Mouse (Mus musculus) adrenal gland (tissue): ENCODE measurements around the gene Slc38a6.

Source experiments
- intact Hi-C: fragments of 180-260 bp; cut with DNase I; formaldehyde crosslinking; loops from one replicate; pipeline ENCODE4 v1.15.1; 2025

Slc38a6 gene

DNA sequence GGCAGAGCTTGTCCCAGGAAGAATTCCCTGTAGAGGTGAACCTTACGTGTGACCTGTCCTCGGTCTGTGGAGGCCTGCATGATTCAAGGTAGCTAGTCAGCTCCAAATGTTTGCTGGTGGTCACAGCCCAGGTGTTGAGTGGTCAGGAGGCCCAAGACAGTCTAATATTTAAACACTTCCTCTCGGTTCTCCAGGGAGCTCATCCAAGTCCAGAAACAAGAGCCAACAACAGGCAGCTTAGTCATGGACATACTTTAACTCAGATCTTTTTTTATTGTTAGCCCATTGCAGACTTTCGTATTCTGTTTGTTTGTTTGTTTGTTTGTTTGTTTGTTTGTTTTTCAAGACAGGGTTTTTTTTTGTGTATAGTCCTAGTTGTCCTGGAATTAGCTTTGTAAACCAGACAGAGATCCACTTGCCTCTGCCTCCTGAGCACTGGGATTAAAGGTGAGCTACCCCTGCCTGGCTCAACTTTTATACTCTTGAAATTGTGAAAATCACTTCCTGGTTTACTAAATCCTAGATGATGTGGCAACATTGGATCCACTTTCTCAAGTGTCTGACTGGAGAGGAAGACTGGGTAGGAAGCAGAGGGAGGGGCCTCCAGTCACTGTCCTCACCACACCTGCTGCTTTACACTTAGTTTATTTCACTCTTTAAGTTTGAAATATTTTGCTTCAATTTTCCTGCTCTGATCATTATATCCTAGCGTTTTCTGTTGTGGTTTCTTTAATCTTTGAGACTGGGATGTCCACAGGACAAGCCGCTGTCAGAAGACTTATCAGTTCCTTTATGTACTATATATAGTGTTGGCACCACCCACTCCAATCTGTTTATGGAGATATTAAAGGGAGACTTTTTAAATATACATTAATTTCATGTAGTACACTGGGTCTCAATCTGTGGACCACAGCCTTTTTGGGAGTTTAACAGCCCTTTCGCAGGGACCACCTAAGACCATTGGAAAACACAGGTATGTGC lies 31.4 kb downstream of the Slc38a6 start:
- intact Hi-C loops: no loop called here

DNA sequence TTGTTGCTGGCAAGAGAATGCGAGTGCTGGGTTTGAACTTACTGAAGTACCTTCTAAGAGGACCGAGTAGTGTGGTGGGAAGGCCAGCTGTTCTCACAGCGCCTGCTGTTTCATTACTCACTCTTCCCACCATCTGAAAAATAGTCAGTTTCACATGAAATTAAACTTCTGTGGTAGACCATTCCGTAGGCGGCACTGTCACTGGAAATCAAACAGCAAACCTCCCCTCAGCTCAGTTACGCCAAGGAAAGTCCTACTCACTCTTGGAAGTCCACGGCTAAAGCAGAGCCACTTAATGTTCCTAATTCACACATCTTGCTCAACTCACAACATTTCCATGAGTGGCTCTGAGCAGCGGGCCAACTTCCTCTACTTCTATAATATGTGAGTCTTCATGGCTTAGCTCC lies 37.6 kb downstream of the Slc38a6 start:
- intact Hi-C loops: loop anchor here (5.0 to 10.0 kb wide), 4 partner anchors 131 to 302 kb away; partner anchors contain the start of gene Six1

DNA sequence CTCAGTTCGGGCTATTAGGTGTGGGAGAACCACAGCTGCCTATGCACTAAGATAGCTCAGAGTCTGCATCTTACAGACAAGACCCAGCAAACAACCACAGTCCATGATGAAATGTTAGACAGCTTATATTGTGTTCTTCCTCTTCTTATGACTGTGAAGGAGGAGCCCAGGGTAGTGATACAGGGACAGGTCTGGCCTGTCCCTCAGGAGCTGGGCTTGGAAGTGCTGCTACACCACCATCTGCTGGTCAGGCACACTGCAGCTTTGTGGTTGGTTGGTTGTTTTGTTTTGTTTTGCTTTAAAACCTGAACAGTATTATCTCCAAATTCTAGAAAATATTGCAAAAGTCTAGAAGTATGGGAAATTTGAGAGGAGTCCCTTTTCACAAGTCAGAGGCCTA lies 38.2 kb downstream of the Slc38a6 start:
- intact Hi-C loops: loop anchor here (5.0 to 10.0 kb wide), 4 partner anchors 130 to 302 kb away; partner anchors contain the start of gene Six1

GRCm38 (mm10) chr12:73325181-73325580 lies 38.6 kb downstream of the Slc38a6 start:
- intact Hi-C loops: loop anchor here (10.0 kb wide), 3 partner anchors 130 to 270 kb away; partner anchors contain the start of gene Six1

DNA sequence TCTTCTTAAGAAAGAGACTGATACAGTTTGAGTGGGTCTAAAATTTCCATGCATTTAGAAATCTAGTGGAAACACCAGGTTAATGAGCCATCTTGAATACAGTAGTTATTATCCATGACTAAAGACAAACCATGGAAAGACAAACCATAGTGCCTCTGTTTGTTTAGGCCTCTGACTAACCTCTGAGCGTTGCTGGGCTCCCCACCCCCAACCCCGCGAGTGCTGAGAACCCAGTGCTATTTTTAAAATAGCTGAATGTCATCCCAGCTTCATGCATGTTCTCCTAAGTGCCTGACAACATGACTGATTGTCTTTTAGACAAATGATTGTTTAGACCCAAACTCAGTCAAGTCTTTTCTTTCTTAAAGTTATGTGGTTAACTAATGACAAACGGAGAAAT lies 39.0 kb downstream of the Slc38a6 start:
- intact Hi-C loops: loop anchor here (10.0 kb wide), 3 partner anchors 129 to 271 kb away; partner anchors contain the start of gene Six1

- intact Hi-C loops: loop anchor here (10.0 kb wide), 3 partner anchors 127 to 273 kb away; partner anchors contain the start of gene Six1
Measured at GRCm38 (mm10) chr12:73327381-73327780, 40.8 kb downstream of the Slc38a6 start.

- intact Hi-C loops: loop anchor here (10.0 kb wide), 3 partner anchors 126 to 274 kb away; partner anchors contain the start of gene Six1
Measured at GRCm38 (mm10) chr12:73328448-73329167, 42.0 kb downstream of the Slc38a6 start.

DNA sequence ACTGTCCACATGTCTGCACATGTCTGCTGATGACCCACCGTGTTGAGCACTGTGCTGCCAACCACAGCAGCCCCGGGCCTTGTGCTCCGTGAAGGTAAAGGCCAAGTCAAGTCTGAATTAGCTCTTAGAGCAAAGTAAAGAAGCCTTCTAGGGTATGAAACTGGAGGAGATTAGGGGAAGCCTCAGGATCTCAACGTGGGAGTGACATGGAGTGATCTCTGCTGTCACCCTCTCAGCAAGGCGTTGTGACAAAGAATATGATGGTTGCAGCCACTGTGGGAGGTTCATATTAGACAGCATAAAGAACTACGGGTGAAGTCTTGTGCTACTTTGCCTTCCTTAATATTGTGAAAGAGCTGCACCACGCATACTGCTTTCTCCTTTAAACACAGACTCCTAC lies 43.7 kb downstream of the Slc38a6 start:
- intact Hi-C loops: no loop called here

DNA sequence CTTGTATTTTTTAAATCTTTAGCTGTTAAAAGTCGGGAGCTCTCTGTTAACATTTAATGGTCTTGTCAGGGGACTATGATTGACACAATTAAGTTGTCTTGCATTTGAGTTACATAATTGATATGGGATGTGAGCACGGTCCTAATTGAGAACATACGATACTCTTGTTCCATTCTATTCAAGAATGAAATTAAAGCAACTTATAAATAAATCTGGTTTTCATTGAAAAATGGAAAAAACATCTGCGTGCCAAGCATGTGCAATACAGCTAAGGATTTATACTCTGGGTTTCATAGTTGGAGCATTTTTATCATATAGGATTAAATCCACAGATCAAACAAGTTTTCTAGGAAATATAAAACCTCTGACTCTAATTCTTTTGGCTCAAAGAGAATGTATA lies 46.1 kb downstream of the Slc38a6 start:
- intact Hi-C loops: no loop called here

DNA sequence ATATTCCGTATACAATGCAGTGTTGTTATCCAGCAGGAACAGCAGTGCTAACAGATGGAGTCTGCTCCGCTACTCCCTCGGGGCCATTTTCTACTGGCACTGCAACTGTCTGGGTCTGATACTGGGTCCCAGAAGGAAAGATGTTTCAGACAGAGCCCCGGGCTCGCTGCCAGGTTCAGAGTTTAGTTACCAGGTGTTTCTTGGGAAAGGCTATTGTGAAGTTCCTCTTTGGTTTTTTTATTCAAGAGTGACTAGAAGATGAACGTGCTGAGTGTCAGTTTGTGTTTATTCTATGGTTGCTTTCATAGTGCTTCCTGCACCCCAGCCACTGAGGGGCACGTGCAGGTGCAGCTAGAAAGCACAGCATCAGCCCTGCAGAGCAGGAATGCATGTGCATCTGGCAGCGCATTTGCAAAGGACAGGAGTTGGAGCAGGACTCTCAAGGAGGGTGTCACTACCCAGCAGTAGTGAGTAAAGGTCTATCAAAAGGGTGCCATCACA lies 47.5 kb downstream of the Slc38a6 start:
- intact Hi-C loops: no loop called here

- intact Hi-C loops: no loop called here
Measured at GRCm38 (mm10) chr12:73337127-73337526, 50.5 kb downstream of the Slc38a6 start.

DNA sequence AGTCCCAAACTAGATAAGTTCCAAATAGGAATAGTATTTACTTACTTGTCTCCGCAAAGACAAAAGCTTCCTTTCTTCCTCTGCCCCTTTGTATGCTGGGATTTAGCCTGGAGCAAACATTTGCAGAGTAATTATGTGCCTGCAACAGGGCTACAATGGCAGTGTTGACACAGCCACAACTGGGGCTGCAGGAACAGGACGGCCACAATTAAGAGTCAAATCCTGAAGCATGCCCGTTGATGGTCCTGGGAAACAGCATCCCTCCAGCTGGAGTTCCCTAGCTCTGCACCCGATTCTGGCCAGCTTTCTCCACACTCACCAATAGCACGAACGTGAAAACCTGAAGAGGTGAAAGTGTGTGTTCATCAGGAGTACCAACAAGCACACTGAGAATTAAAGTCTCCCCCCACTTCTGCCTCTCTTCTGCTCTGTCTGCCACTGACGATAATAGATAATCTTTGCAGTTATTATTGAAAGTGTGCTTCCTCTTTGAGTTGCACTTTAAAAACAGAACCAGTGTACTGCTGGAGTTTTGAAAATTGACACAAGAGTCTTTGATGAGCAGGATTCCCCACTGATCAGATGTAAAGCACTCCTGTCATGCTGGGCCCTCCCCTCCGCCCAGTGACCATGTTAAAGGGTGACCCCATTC lies 54.2 kb downstream of the Slc38a6 start:
- intact Hi-C loops: no loop called here

- intact Hi-C loops: no loop called here
Measured at GRCm38 (mm10) chr12:73341703-73342663, 55.4 kb downstream of the Slc38a6 start.

DNA sequence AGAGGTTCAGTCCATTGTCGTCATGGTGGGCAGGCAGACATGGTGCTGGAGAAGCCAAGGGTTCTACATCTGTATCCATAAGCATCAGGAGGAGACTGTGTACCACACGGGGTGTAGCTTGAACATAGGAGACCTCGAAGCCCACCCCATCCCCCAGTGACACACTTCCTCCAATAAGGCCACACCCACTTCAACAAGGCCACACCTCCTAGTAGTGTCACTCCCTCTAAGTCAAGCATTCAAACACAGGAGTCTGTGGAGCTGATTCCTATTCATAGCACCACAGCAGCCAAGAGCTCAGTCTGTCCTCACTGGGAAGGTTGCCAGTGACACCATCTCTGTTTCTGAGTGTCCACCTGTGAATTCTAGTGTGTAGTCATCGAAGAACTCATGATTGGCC lies 57.7 kb downstream of the Slc38a6 start:
- intact Hi-C loops: no loop called here

- intact Hi-C loops: no loop called here
Measured at GRCm38 (mm10) chr12:73345157-73345556, 58.6 kb downstream of the Slc38a6 start.

DNA sequence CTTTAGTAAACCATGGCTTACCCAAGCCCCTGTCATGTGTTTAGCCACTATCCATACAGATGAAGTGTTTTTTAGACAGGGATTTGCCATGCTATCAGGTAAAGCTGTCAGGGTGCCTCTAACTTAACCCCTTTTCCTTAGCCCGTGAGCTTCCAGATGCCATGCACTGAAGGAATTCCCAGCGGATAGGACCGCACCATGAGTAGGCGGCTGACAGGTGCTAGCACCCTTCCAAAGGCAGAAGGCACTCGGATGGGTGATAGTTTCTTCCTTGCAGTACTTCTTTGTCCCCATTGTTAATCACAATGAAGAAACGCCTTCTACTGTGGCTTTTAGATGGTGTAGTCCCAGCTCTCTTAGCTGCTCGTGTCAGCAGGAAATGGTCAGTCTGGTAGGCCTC lies 60.6 kb downstream of the Slc38a6 start:
- intact Hi-C loops: no loop called here

GRCm38 (mm10) chr12:73350466-73350865 lies 63.9 kb downstream of the Slc38a6 start:
- intact Hi-C loops: no loop called here

DNA sequence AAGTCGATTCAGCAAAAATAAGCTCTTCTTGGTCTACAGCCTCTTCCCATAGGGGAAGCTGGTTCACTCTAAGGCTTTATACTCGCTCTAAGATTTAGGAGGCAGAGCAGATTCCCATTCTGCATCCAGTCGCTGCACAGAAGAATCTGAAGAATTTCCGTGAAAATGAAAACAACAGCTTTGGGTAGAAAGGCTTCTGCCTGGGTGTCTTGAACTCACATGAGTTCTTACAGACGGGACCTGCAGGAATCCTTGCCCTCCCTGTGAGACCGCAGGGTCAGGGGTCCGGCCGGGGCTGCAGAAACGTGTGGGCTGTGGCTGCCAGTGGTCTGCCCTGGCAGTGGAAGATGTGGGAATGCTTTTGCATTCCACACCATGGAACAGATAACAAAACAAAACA lies 64.4 kb downstream of the Slc38a6 start:
- intact Hi-C loops: no loop called here

DNA sequence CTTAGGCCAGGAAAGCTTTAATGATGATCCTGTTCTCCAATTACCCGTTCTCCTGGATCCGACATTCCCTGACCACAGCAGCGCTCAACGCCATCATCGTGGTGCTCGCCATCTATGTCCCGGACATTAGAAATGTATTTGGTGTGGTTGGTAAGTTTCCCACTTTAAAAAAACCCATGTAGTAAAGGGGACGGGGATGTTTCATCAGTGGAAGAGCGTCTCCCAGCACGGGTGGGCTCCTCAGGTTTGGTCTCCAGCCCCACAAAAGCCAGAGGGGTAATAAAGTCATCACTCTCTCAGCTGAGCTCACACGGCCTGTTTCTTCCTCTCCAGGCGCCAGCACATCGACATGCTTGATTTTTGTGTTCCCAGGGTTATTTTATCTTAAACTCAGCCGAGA lies 65.2 kb downstream of the Slc38a6 start:
- intact Hi-C loops: no loop called here

DNA sequence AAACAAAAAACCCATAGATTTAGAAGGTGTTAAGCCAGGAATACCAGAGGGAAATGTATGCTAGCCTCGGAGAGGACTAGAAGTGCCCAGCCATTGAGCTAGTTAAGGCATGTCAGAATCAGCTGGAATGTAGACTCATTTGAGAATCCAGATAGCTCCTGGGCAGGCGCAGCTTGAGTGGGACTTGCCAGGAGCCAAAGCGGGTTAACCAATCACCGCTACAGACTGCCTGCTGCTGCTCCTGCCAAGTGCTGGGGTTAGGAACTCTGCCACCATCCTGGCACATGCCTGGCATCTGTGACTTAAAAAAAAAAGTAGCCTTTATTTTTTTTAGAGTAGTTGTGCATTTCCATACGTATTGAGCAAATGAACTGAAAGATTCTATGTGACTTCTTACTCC lies 66.8 kb downstream of the Slc38a6 start:
- intact Hi-C loops: no loop called here
